Mouse (Mus musculus): ENCODE results near the gene Olfr487.
"Not testable (repeated sequence)": the region's sequence is repeated elsewhere in the genome, so short reads cannot be mapped to it uniquely, and the experiment has no call there.

The Olfr487 gene

DNA sequence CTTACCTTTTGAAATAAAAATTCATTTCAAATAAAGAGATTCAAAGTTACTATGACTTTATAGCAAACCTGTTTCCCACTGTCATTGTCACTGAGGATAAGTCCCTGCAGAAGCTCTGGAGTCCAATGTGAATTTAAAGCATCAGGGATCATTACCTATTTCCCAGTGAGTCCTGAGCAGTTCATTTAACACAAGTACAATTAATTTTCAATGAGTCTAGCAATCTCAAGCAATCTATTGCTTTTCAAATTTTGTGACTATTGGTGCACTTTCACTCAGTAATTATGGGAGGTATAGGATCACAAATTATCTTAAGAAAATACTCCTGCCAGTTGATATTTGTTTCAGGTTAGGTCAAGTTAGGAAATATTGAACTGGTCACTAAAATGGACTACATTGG is at the start of gene Olfr487:
Olfr487 (minus strand) TSS at position 101 of the 400 bp plus-strand sequence.
- not testable (repeated sequence) for DNase-seq (ENCODE audit: low spot score)

DNA sequence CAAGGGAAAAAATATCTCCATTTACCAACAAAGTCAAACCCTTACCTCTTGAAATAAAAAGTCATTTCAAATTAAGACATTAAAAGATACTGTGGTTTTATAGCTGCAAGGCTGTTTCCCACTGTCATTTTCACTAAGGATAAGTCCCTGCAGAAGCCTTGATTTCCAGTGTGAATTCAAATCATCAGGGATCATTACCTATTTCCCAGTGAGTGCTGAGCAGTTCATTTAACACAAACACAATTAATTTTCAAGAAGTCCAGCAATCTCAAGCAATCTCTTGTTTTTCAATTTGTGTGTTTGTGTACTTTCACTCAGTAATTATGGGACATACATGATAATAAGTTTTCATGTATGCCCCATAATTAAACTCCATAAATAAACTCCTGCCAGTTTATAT is 43.8 kb upstream of the Olfr487 start, which contains the start of gene Olfr488:
Olfr488 (minus strand) TSS at position 101 of the 400 bp plus-strand sequence.
- DNase-seq (ENCODE audit: low spot score), result no peak

DNA sequence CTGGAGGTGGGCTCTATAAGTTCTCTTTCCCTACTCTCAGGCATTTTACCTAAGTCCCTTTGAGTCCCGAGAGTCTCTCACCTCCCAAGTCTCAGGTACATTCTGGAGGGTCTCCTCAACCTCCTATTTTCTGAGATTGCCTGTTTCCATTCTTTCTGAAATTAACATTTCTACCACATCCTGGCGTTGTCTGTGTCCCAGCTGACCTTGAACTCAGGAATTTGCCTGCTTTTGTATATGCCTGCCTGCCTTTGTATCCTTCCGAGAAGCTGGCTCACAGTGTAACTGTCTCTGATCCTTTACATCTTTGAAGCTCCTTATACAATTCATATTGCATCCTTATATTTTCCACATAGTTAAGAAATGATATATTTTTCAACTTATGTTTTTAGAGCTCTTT is 19.1 kb upstream of the Olfr487 start:
- DNase-seq (ENCODE audit: low spot score), result no peak

DNA sequence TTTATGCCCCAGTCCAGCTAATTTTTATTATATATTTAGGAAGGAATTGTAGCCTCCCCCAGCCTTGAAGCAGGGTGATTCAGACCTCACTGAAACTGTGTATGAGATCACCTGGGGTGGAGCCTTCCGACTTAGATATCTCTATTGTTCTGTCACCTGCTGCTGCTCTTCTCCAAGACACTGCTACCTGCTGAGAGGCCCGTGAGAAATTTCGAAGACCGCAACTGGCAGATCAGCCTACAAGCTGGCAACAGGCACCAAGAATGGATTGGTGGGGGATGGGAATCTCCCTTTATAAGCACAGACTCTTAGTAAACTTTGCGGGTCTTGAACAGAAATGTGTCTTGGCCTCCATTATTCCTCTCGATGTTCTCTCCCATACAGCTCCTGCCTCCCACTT is 17.5 kb downstream of the Olfr487 start:
- DNase-seq (ENCODE audit: low spot score), result no peak

DNA sequence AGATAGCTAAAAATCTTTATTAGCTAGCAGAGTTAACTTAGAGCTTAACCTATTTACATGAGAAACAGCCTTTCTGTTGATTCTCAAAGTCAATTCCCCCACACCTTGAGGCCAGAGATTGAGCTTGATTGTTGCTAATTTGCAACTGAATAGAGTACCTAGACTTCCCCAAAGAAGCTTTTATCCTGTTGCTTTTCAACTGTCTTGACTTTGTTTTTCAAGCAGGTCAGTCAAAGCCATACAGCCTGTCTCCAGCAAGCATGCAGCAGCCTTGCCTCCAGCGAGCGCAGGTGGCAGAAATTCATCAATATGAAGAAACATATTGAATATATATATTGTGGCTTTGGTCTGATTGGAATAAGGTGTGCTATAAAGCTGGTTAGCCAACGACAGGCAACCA is 18.1 kb downstream of the Olfr487 start:
- not testable (repeated sequence) for DNase-seq (ENCODE audit: low spot score)

DNA sequence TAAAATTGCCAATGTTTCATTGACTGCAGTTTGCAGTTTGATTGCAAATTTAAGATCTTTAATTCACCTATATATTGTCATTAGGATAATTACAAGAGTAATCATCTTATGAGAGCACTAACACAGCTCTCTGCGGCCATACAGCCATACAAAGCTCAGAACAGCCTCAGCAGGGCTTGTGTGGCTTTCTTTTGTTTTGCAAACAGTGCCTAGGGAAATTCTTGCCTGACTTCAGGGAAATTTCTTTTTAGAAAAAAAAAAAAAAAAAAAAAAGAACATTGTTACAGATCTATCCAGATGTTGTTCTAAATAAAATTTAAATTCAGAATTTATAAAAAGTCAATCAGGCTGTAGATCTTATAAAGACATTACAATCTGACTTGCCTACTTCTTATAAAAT is 21.7 kb downstream of the Olfr487 start:
- DNase-seq (ENCODE audit: low spot score), result not testable (repeated sequence)

DNA sequence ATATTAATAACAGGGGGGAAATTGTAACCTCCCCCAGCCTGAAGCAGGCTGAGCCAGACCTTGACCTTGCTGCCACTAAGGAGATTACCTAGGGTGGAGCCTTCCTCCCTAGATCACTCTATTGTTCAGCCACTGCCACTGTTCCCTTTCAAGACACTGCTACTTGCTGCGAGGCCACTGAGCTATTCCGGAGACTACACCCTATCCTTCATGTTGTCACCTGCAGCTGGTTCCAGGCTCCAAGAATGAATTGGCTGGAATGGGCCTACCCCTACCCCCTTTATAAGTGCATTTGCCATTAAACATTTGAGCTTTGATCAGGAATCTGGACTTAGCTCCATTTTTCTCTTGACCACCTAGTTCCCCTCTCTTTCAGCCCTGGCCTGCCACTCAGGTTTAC is 23.2 kb downstream of the Olfr487 start:
- not testable (repeated sequence) for DNase-seq (ENCODE audit: low spot score)

DNA sequence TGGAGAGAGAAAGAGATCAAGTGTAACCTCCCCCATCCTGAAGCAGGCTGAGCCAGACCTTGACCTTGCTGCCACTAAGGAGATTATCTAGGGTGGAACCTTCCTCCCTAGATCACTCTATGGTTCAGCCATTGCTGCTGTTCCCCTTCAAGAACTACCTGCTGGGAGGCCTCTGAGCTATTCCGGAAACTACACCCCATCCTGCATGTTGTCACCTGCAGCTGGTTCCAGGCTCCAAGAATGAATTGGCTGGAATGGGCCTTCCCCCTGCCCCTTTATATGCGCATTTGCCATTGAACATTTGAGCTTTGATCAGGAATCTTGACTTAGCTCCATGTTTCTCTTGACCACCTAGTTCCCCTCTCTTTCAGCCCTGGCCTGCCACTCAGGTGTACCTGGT is 29.2 kb downstream of the Olfr487 start:
- not testable (repeated sequence) for DNase-seq (ENCODE audit: low spot score)

DNA sequence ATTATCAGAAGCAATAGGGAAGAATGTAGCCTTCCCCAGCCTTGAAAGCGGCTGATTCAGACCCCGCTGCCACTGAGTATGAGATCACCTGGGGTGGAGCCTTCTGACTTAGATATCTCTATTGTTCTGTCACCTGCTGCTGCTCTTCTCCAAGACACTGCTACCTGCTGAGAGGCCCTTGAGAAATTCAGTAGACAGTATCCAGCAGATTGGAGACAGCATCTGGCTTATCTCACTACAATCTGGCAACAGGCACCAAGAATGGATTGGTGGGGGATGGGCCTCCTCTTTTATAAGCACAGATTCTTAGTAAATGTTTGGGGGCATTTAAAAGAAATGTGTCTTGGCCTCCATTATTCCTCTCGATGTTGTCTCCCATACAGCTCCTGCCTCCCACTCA is 30.0 kb downstream of the Olfr487 start:
- not testable (repeated sequence) for DNase-seq (ENCODE audit: low spot score)

DNA sequence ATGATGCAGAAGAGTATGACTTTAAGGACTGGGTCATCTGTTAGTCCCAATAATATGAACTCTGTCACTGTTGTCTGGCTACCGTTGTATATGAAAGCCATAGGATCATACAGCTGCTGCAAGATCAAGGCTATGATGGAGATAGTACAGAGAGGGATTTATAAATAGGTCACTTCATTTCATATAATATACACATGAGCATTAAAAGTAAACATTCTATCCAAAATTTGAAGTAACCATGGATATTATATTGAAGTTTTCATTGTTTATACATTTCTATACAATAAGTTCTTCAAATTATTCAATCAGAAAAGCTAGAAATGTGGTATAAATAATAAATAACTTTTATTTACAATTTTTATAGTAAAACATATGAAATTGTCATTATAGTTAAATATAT is 41.8 kb downstream of the Olfr487 start, which contains the start of gene Olfr486:
Olfr486 (minus strand) TSS at position 101 of the 400 bp plus-strand sequence.
- DNase-seq (ENCODE audit: low spot score), result not testable (repeated sequence)

DNA sequence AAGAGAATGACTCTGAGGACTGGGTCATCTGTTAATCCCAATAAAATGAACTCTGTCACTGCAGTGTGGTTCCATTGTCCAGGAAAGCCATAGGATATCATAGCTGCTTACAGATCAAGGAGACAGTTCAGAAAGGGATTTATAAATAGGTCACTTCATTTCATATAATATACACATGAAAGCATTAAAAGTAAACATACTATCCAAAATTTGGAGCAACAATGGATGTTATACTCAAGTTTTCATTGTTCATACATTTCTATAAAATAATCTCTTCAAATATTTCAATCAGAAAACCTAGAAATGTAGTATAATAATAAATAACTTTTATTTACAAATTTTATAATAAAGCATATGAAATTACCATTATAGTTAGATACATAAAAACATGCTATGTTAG is 54.7 kb downstream of the Olfr487 start, which contains the start of gene Olfr485:
Olfr485 (minus strand) TSS at position 101 of the 400 bp plus-strand sequence.
- no peak for DNase-seq (ENCODE audit: low spot score)
